Mouse (Mus musculus): ENCODE results near the gene Itga11. TPM values are rescaled to one million over a fixed set of nuclear protein-coding genes. Genes with fewer than 3 reads are reported as not detected.
"Not testable (repeated sequence)": the region's sequence is repeated elsewhere in the genome, so short reads cannot be mapped to it uniquely, and the experiment has no call there.

Itga11 gene
- polyA plus RNA-seq, 1 experiment from 2014 or later: 3.0 TPM

GRCm38 (mm10) chr9:62811516-62812121, 134.0 kb downstream of the Itga11 start, which contains the start of gene Fem1b:
Fem1b (minus strand) TSS chr9:62811934.
- peak; percentile 95 for DNase-seq (ENCODE audit: low spot score)
- peak within 1 kb of the TSS; percentile 85 for H3K4me2 ChIP-seq (replicated peaks; ENCODE audit: low read depth, low read length)
- H3K4me1 ChIP-seq (replicated peaks; ENCODE audit: control insufficient read depth, insufficient read depth, low read length): 0 out of 2 replicates have a peak, but pooled peaks cover 2% of the 10 kb centered on the region
- H3K9me3 ChIP-seq (ENCODE audit: control insufficient read depth, low read length): no peaks in the 10 kb centered on the region
- no peaks in the 10 kb centered on the region for H3K27me3 ChIP-seq (ENCODE audit: control insufficient read depth, insufficient read depth, low read length)
- H3K36me3 ChIP-seq (ENCODE audit: control insufficient read depth, insufficient read depth, low read length): no peaks in the 10 kb centered on the region
- peak; percentile 92 for ATAC-seq (ENCODE audit: low FRiP score)
- H3K27ac ChIP-seq (ENCODE audit: low read depth, low read length): peak within 1 kb of the TSS; percentile 96
- H3K9ac ChIP-seq (ENCODE audit: low read depth, low read length): peak within 1 kb of the TSS; percentile 88
- H3K4me3 ChIP-seq (ENCODE audit: low read depth, low read length): peak within 1 kb of the TSS; percentile 79
- under 1% methylated on average over 54 of the region's 68 CpGs for WGBS

- H3K4me2 ChIP-seq (replicated peaks; ENCODE audit: low read depth, low read length): peak overlapping the region; percentile 85
- no peaks in the 10 kb centered on the region for H3K9me3 ChIP-seq (ENCODE audit: control insufficient read depth, low read length)
- H3K27ac ChIP-seq (ENCODE audit: low read depth, low read length): peak overlapping the region; percentile 96
- H3K4me3 ChIP-seq (ENCODE audit: low read depth, low read length): peak overlapping the region; percentile 79
- 0 out of 2 replicates have a peak, but pooled peaks cover 2% of the 10 kb centered on the region for H3K4me1 ChIP-seq (replicated peaks; ENCODE audit: control insufficient read depth, insufficient read depth, low read length)
- no peak for ATAC-seq (ENCODE audit: low FRiP score)
- DNase-seq (ENCODE audit: low spot score): no peak
- H3K36me3 ChIP-seq (ENCODE audit: control insufficient read depth, insufficient read depth, low read length): no peaks in the 10 kb centered on the region
- H3K9ac ChIP-seq (ENCODE audit: low read depth, low read length): peak overlapping the region; percentile 88
- 20% methylated on average over 14 of the region's 14 CpGs for WGBS
- H3K27me3 ChIP-seq (ENCODE audit: control insufficient read depth, insufficient read depth, low read length): no peaks in the 10 kb centered on the region
Measured at GRCm38 (mm10) chr9:62812216-62813049, 134.8 kb downstream of the Itga11 start.

- WGBS: 91% methylated on average over 2 of the region's 2 CpGs
- no peak overlapping the region for H3K4me3 ChIP-seq (ENCODE audit: low read depth, low read length)
- no peaks in the 10 kb centered on the region for H3K9me3 ChIP-seq (ENCODE audit: control insufficient read depth, low read length)
- no peak overlapping the region for H3K27ac ChIP-seq (ENCODE audit: low read depth, low read length)
- no peaks in the 10 kb centered on the region for H3K27me3 ChIP-seq (ENCODE audit: control insufficient read depth, insufficient read depth, low read length)
- H3K4me2 ChIP-seq (replicated peaks; ENCODE audit: low read depth, low read length): no peak overlapping the region
- no peak overlapping the region for H3K9ac ChIP-seq (ENCODE audit: low read depth, low read length)
- DNase-seq (ENCODE audit: low spot score) (no peak), ATAC-seq (ENCODE audit: low FRiP score) (no peak)
- H3K4me1 ChIP-seq (replicated peaks; ENCODE audit: control insufficient read depth, insufficient read depth, low read length): no peaks in the 10 kb centered on the region
- H3K36me3 ChIP-seq (ENCODE audit: control insufficient read depth, insufficient read depth, low read length): no peaks in the 10 kb centered on the region
Measured at GRCm38 (mm10) chr9:62814751-62815150, 137.1 kb downstream of the Itga11 start.

- Histone ChIP-seq H3K27ac (ENCODE audit: low read depth, low read length) (no peak overlapping the region), H3K9ac (ENCODE audit: low read depth, low read length) (no peak overlapping the region), H3K36me3 (ENCODE audit: control insufficient read depth, insufficient read depth, low read length) (no peaks in the 10 kb centered on the region), H3K4me2 (replicated peaks; ENCODE audit: low read depth, low read length) (no peak overlapping the region), H3K27me3 (ENCODE audit: control insufficient read depth, insufficient read depth, low read length) (no peaks in the 10 kb centered on the region), H3K9me3 (ENCODE audit: control insufficient read depth, low read length) (no peaks in the 10 kb centered on the region), H3K4me1 (replicated peaks; ENCODE audit: control insufficient read depth, insufficient read depth, low read length) (no peaks in the 10 kb centered on the region), H3K4me3 (ENCODE audit: low read depth, low read length) (no peak overlapping the region)
- ATAC-seq (ENCODE audit: low FRiP score) (no peak), DNase-seq (ENCODE audit: low spot score) (no peak)
- 86% methylated on average over 9 of the region's 9 CpGs for WGBS
Measured at GRCm38 (mm10) chr9:62816323-62817098, 138.9 kb downstream of the Itga11 start.

DNA sequence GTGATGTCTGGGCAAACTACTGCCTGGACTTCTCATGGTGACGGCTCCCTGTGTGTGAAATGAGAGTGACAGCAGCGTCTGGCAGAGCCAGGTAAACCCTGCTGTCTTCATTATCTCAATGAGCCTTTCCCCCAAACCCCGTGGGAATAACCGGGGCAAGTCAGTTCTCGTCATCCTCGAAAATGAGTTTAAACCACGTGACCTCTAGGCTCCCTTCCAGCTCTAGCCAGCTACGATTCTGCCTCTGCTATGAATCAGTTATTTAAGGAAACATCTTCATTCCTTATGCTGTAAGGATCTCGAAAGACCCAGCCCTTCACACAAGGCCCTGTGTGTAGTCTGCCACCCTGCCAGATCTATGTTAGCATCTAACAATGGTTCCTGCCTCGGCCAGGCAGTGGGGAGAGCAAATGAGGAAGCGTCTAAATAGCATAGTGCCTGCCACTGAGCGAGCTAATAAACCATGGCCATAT, 139.5 kb downstream of the Itga11 start:
- Histone ChIP-seq H3K36me3 (ENCODE audit: control insufficient read depth, insufficient read depth, low read length) (no peaks in the 10 kb centered on the region), H3K4me2 (replicated peaks; ENCODE audit: low read depth, low read length) (no peak overlapping the region), H3K9ac (ENCODE audit: low read depth, low read length) (no peak overlapping the region), H3K27me3 (ENCODE audit: control insufficient read depth, insufficient read depth, low read length) (no peaks in the 10 kb centered on the region), H3K27ac (ENCODE audit: low read depth, low read length) (no peak overlapping the region), H3K4me1 (replicated peaks; ENCODE audit: control insufficient read depth, insufficient read depth, low read length) (no peaks in the 10 kb centered on the region), H3K9me3 (ENCODE audit: control insufficient read depth, low read length) (no peaks in the 10 kb centered on the region), H3K4me3 (ENCODE audit: low read depth, low read length) (no peak overlapping the region)
- ATAC-seq (ENCODE audit: low FRiP score) (no peak), DNase-seq (ENCODE audit: low spot score) (no peak)
- 70% methylated on average over 12 of the region's 12 CpGs for WGBS

GRCm38 (mm10) chr9:62817828-62818614, 140.4 kb downstream of the Itga11 start:
- Histone ChIP-seq H3K27ac (ENCODE audit: low read depth, low read length) (no peak overlapping the region), H3K4me2 (replicated peaks; ENCODE audit: low read depth, low read length) (no peak overlapping the region), H3K4me1 (replicated peaks; ENCODE audit: control insufficient read depth, insufficient read depth, low read length) (no peaks in the 10 kb centered on the region), H3K36me3 (ENCODE audit: control insufficient read depth, insufficient read depth, low read length) (no peaks in the 10 kb centered on the region), H3K9ac (ENCODE audit: low read depth, low read length) (no peak overlapping the region), H3K9me3 (ENCODE audit: control insufficient read depth, low read length) (no peaks in the 10 kb centered on the region), H3K4me3 (ENCODE audit: low read depth, low read length) (no peak overlapping the region), H3K27me3 (ENCODE audit: control insufficient read depth, insufficient read depth, low read length) (no peaks in the 10 kb centered on the region)
- ATAC-seq (ENCODE audit: low FRiP score): no peak
- no peak for DNase-seq (ENCODE audit: low spot score)
- 89% methylated on average over 4 of the region's 4 CpGs for WGBS

GRCm38 (mm10) chr9:62819494-62819893, 141.9 kb downstream of the Itga11 start:
- Histone ChIP-seq H3K27ac (ENCODE audit: low read depth, low read length) (no peak overlapping the region), H3K36me3 (ENCODE audit: control insufficient read depth, insufficient read depth, low read length) (no peaks in the 10 kb centered on the region), H3K4me1 (replicated peaks; ENCODE audit: control insufficient read depth, insufficient read depth, low read length) (no peaks in the 10 kb centered on the region), H3K4me2 (replicated peaks; ENCODE audit: low read depth, low read length) (no peak overlapping the region), H3K27me3 (ENCODE audit: control insufficient read depth, insufficient read depth, low read length) (no peaks in the 10 kb centered on the region), H3K9ac (ENCODE audit: low read depth, low read length) (no peak overlapping the region), H3K4me3 (ENCODE audit: low read depth, low read length) (no peak overlapping the region), H3K9me3 (ENCODE audit: control insufficient read depth, low read length) (no peaks in the 10 kb centered on the region)
- ATAC-seq (ENCODE audit: low FRiP score) (no peak), DNase-seq (ENCODE audit: low spot score) (no peak)
- WGBS: 84% methylated on average over 3 of the region's 3 CpGs

- H3K27me3 ChIP-seq (ENCODE audit: control insufficient read depth, insufficient read depth, low read length); DNase-seq (ENCODE audit: low spot score); H3K4me1 ChIP-seq (replicated peaks; ENCODE audit: control insufficient read depth, insufficient read depth, low read length); H3K9ac ChIP-seq (ENCODE audit: low read depth, low read length); H3K4me3 ChIP-seq (ENCODE audit: low read depth, low read length); H3K9me3 ChIP-seq (ENCODE audit: control insufficient read depth, low read length); H3K4me2 ChIP-seq (replicated peaks; ENCODE audit: low read depth, low read length); ATAC-seq (ENCODE audit: low FRiP score); H3K27ac ChIP-seq (ENCODE audit: low read depth, low read length); H3K36me3 ChIP-seq (ENCODE audit: control insufficient read depth, insufficient read depth, low read length): not testable (repeated sequence)
- WGBS: 82% methylated on average over 6 of the region's 6 CpGs
Measured at GRCm38 (mm10) chr9:62819910-62820309, 142.3 kb downstream of the Itga11 start.
